Mouse (Mus musculus) lung, embryonic 16.5 days (tissue): ENCODE measurements around the gene Bmp2k. TPM values are rescaled to one million over a fixed set of nuclear protein-coding genes. Genes with fewer than 3 reads are reported as not detected.

Source experiments
- ATAC-seq: fragments of 200-750 bp; cut with Nextera tagmentation; 2 replicates; pipeline ENCODE4 v1.8.0; 2017; ENCODE audit warnings: low read depth, mild to moderate bottlenecking, moderate library complexity
- H3K27ac ChIP-seq: fragments of 300-500 bp; sonication (generic); 2 replicates; pipeline ENCODE4 v1.5.1; 2014; ENCODE audit warnings: mild to moderate bottlenecking, control low read depth, low read length
- H3K27me3 ChIP-seq: fragments of 300-500 bp; sonication (generic); 2 replicates; pipeline ENCODE4 v1.6.1; 2014; ENCODE audit warnings: low read depth, low read length, mixed read lengths; ENCODE audit not compliant: control insufficient read depth, insufficient read depth
- H3K36me3 ChIP-seq: fragments of 300-500 bp; sonication (generic); 2 replicates; pipeline ENCODE4 v1.6.1; 2014; ENCODE audit warnings: low read length; ENCODE audit not compliant: control insufficient read depth, insufficient read depth
- H3K4me1 ChIP-seq: fragments of 300-500 bp; sonication (generic); replicated peaks from 2 replicates; pipeline ENCODE4 v1.6.1; 2014; ENCODE audit warnings: low read length, mixed read lengths; ENCODE audit not compliant: control insufficient read depth, insufficient read depth
- H3K4me2 ChIP-seq: fragments of 300-500 bp; sonication (generic); 2 replicates; pipeline ENCODE4 v1.6.1; 2014; ENCODE audit warnings: low read depth, low read length, control low read depth
- H3K4me3 ChIP-seq: fragments of 300-500 bp; sonication (generic); 2 replicates; pipeline ENCODE4 v1.5.1; 2014; ENCODE audit warnings: mild to moderate bottlenecking, low read length, control low read depth
- H3K9ac ChIP-seq: fragments of 300-500 bp; sonication (generic); 2 replicates; pipeline ENCODE4 v1.6.1; 2014; ENCODE audit warnings: low read length, control low read depth
- H3K9me3 ChIP-seq: fragments of 300-500 bp; sonication (generic); 2 replicates; pipeline ENCODE4 v1.6.1; 2016; ENCODE audit warnings: low read length; ENCODE audit not compliant: control insufficient read depth
- WGBS: fragments of 180-500 bp; shearing (Covaris S2); extraction: QIAGEN DNeasy Blood & Tissue Kit; methylation state at CpG from one replicate; pipeline ENCODE4 v1.1.7; 2014; 5-methylcytosine and 5-hydroxymethylcytosine counted together
- polyA plus RNA-seq: library from polyadenylated mRNA; unstranded; fragments of >200 nt; fragmentation: Nextera tagmentation; extraction: Ambion mirVana; gene quantifications from 2 replicates; pipeline ENCODE4 v1.2.1, GENCODE M21; 2015

Gene Bmp2k
- polyA plus RNA-seq, 1 experiment from 2014 or later = 11.5 TPM

GRCm38 (mm10) chr5:97055511-97056068, 58.1 kb downstream of the Bmp2k start:
- ATAC-seq = peak; percentile 36; the same call in 1 of the 2 replicates
- H3K4me3 ChIP-seq = no peak overlapping the region

GRCm38 (mm10) chr5:97056359-97056758, 58.9 kb downstream of the Bmp2k start:
- no peaks in the 10 kb centered on the region for H3K9me3 ChIP-seq
- H3K27me3 ChIP-seq = no peaks in the 10 kb centered on the region
- peaks cover 6% of the 10 kb centered on the region; the same call in 1 of the 2 replicates for H3K36me3 ChIP-seq
- H3K4me1 ChIP-seq = no peaks in the 10 kb centered on the region
- H3K9ac ChIP-seq = no peak overlapping the region
- 86% methylated on average over 3 of the region's 3 CpGs for WGBS
- ATAC-seq = no peak
- H3K27ac ChIP-seq = no peak overlapping the region
- no peak overlapping the region for H3K4me3 ChIP-seq
- H3K4me2 ChIP-seq = no peak overlapping the region

More at GRCm38 (mm10) chr5:97055511-97056068, 58.1 kb downstream of the Bmp2k start:
- Histone ChIP-seq H3K4me1 (no peaks in the 10 kb centered on the region), H3K9me3 (no peaks in the 10 kb centered on the region), H3K9ac (no peak overlapping the region), H3K27ac (no peak overlapping the region), H3K27me3 (no peaks in the 10 kb centered on the region), H3K4me2 (no peak overlapping the region), H3K36me3 (peaks cover 6% of the 10 kb centered on the region; the same call in 1 of the 2 replicates)
- 0% methylated on average over 1 of the region's 1 CpGs for WGBS

- no peak for ATAC-seq
- Histone ChIP-seq H3K9ac (no peak overlapping the region), H3K4me2 (no peak overlapping the region), H3K4me1 (no peaks in the 10 kb centered on the region), H3K36me3 (peaks cover 6% of the 10 kb centered on the region; the same call in 1 of the 2 replicates), H3K27me3 (no peaks in the 10 kb centered on the region), H3K9me3 (no peaks in the 10 kb centered on the region), H3K27ac (no peak overlapping the region), H3K4me3 (no peak overlapping the region)
- WGBS = 81% methylated on average over 12 of the region's 12 CpGs
These were observed 59.4 kb downstream of the Bmp2k start for GRCm38 (mm10) chr5:97056791-97057450.

GRCm38 (mm10) chr5:97060864-97061263, 63.4 kb downstream of the Bmp2k start:
- H3K4me2 ChIP-seq = no peak overlapping the region
- 65% methylated on average over 3 of the region's 3 CpGs for WGBS
- H3K9ac ChIP-seq = no peak overlapping the region
- ATAC-seq = no peak
- H3K9me3 ChIP-seq = no peaks in the 10 kb centered on the region
- peaks cover 11% of the 10 kb centered on the region; the same call in 1 of the 2 replicates for H3K36me3 ChIP-seq
- H3K4me1 ChIP-seq = no peaks in the 10 kb centered on the region
- H3K27ac ChIP-seq = no peak overlapping the region
- no peak overlapping the region for H3K4me3 ChIP-seq
- no peaks in the 10 kb centered on the region for H3K27me3 ChIP-seq

GRCm38 (mm10) chr5:97062041-97062440, 64.6 kb downstream of the Bmp2k start:
- H3K36me3 ChIP-seq = peaks cover 12% of the 10 kb centered on the region; the same call in 1 of the 2 replicates
- ATAC-seq = no peak
- 58% methylated on average over 1 of the region's 1 CpGs for WGBS

GRCm38 (mm10) chr5:97065746-97066145, 68.3 kb downstream of the Bmp2k start:
- Histone ChIP-seq H3K27me3 (no peaks in the 10 kb centered on the region), H3K27ac (no peak overlapping the region), H3K9ac (no peak overlapping the region), H3K4me1 (no peaks in the 10 kb centered on the region), H3K36me3 (peaks cover 12% of the 10 kb centered on the region; the same call in 1 of the 2 replicates), H3K4me2 (no peak overlapping the region), H3K9me3 (no peaks in the 10 kb centered on the region), H3K4me3 (no peak overlapping the region)
- WGBS = 85% methylated on average over 4 of the region's 4 CpGs
- ATAC-seq = no peak

More at GRCm38 (mm10) chr5:97062041-97062440, 64.6 kb downstream of the Bmp2k start:
- H3K4me3 ChIP-seq = no peak overlapping the region
- no peaks in the 10 kb centered on the region for H3K9me3 ChIP-seq
- no peaks in the 10 kb centered on the region for H3K4me1 ChIP-seq
- no peak overlapping the region for H3K27ac ChIP-seq
- no peak overlapping the region for H3K4me2 ChIP-seq
- H3K9ac ChIP-seq = no peak overlapping the region
- H3K27me3 ChIP-seq = no peaks in the 10 kb centered on the region

- Histone ChIP-seq H3K9me3 (no peaks in the 10 kb centered on the region), H3K4me2 (no peak overlapping the region), H3K9ac (no peak overlapping the region), H3K27ac (no peak overlapping the region), H3K4me3 (no peak overlapping the region), H3K4me1 (no peaks in the 10 kb centered on the region), H3K27me3 (no peaks in the 10 kb centered on the region), H3K36me3 (no peaks in the 10 kb centered on the region; the same call in 1 of the 2 replicates)
- no peak for ATAC-seq
- WGBS = 87% methylated on average over 11 of the region's 11 CpGs
These were observed 78.1 kb downstream of the Bmp2k start for GRCm38 (mm10) chr5:97075476-97076151.

GRCm38 (mm10) chr5:97076167-97076566, 78.7 kb downstream of the Bmp2k start:
- Histone ChIP-seq H3K27ac (no peak overlapping the region), H3K36me3 (no peaks in the 10 kb centered on the region), H3K9ac (no peak overlapping the region), H3K9me3 (no peaks in the 10 kb centered on the region), H3K4me2 (no peak overlapping the region), H3K4me1 (no peaks in the 10 kb centered on the region), H3K27me3 (no peaks in the 10 kb centered on the region), H3K4me3 (no peak overlapping the region)
- WGBS = 89% methylated on average over 5 of the region's 5 CpGs
- ATAC-seq = no peak

- Histone ChIP-seq H3K27me3 (no peaks in the 10 kb centered on the region), H3K27ac (no peak overlapping the region), H3K4me3 (no peak overlapping the region), H3K9me3 (no peaks in the 10 kb centered on the region), H3K9ac (no peak overlapping the region), H3K4me2 (no peak overlapping the region), H3K36me3 (no peaks in the 10 kb centered on the region), H3K4me1 (no peaks in the 10 kb centered on the region)
- ATAC-seq = no peak
- WGBS = 74% methylated on average over 7 of the region's 7 CpGs
These were observed 80.2 kb downstream of the Bmp2k start for GRCm38 (mm10) chr5:97077676-97078075.
